Mouse (Mus musculus) embryonic facial prominence, embryonic 14.5 days (tissue): Measurements from ENCODE around the gene Nfyc. TPM values are rescaled to one million over a fixed set of nuclear protein-coding genes. Genes with fewer than 3 reads are reported as not detected.

ENCODE experiments used
- ATAC-seq: fragments of 200-750 bp; cut with Nextera tagmentation; 2 replicates; pipeline ENCODE4 v1.8.0; 2017; ENCODE audit warnings: low read depth, moderate number of reproducible peaks, moderate TSS enrichment
- DNase-seq: peaks from one replicate; pipeline ENCODE4 v3.0.0-alpha.2; 2015; ENCODE audit warnings: low spot score
- H3K27ac ChIP-seq: fragments of 300-500 bp; sonication (generic); replicated peaks from 2 replicates; pipeline ENCODE4 v1.5.1; 2014; ENCODE audit warnings: low read depth, mild to moderate bottlenecking, low read length, moderate library complexity
- H3K27me3 ChIP-seq: fragments of 300-500 bp; sonication (generic); replicated peaks from 2 replicates; pipeline ENCODE4 v1.6.1; 2014; ENCODE audit warnings: low read length; ENCODE audit not compliant: control insufficient read depth, insufficient read depth
- H3K36me3 ChIP-seq: fragments of 300-500 bp; sonication (generic); 2 replicates; pipeline ENCODE4 v1.6.1; 2014; ENCODE audit warnings: low read length, mixed read lengths; ENCODE audit not compliant: control insufficient read depth, insufficient read depth
- H3K4me1 ChIP-seq: fragments of 300-500 bp; sonication (generic); 2 replicates; pipeline ENCODE4 v1.6.1; 2014; ENCODE audit warnings: antibody characterized with exemption, low read length; ENCODE audit not compliant: control insufficient read depth, insufficient read depth
- H3K4me2 ChIP-seq: fragments of 300-500 bp; sonication (generic); 2 replicates; pipeline ENCODE4 v1.6.1; 2014; ENCODE audit warnings: low read depth, mild to moderate bottlenecking, low read length, moderate library complexity, mixed read lengths
- H3K4me3 ChIP-seq: fragments of 300-500 bp; sonication (generic); 2 replicates; pipeline ENCODE4 v1.5.1; 2014; ENCODE audit warnings: low read depth, mild to moderate bottlenecking, low read length
- H3K9ac ChIP-seq: fragments of 300-500 bp; sonication (generic); 2 replicates; pipeline ENCODE4 v1.6.1; 2014; ENCODE audit warnings: low read depth, mild to moderate bottlenecking, low read length, moderate library complexity, mixed read lengths
- H3K9me3 ChIP-seq: fragments of 300-500 bp; sonication (generic); 2 replicates; pipeline ENCODE4 v1.6.1; 2016; ENCODE audit warnings: low read length; ENCODE audit not compliant: control insufficient read depth
- WGBS: fragments of 180-500 bp; shearing (Covaris S2); extraction: QIAGEN DNeasy Blood & Tissue Kit; methylation state at CpG from one replicate; pipeline ENCODE4 v1.1.7; 2014; 5-methylcytosine and 5-hydroxymethylcytosine counted together
- polyA plus RNA-seq: library from polyadenylated mRNA; unstranded; fragments of >200 nt; fragmentation: Nextera tagmentation; extraction: Ambion mirVana; gene quantifications from 2 replicates; pipeline ENCODE4 v1.2.1, GENCODE M21; 2014

Nfyc gene
- polyA plus RNA-seq, 1 experiment from 2014 or later, result 90.5 TPM

- peaks cover 4% of the 10 kb centered on the region for H3K27me3 ChIP-seq
- H3K4me3 ChIP-seq, result no peak overlapping the region
- no peak overlapping the region for H3K4me2 ChIP-seq
- peaks cover 36% of the 10 kb centered on the region for H3K36me3 ChIP-seq
- no peak for DNase-seq
- no peaks in the 10 kb centered on the region for H3K4me1 ChIP-seq
- no peaks in the 10 kb centered on the region for H3K9me3 ChIP-seq
- H3K27ac ChIP-seq, result no peak overlapping the region
- H3K9ac ChIP-seq, result no peak overlapping the region
- WGBS, result 60% methylated on average over 5 of the region's 5 CpGs
- no peak for ATAC-seq
Observed at GRCm38 (mm10) chr4:120755801-120756200, 75.6 kb downstream of the Nfyc start.

DNA sequence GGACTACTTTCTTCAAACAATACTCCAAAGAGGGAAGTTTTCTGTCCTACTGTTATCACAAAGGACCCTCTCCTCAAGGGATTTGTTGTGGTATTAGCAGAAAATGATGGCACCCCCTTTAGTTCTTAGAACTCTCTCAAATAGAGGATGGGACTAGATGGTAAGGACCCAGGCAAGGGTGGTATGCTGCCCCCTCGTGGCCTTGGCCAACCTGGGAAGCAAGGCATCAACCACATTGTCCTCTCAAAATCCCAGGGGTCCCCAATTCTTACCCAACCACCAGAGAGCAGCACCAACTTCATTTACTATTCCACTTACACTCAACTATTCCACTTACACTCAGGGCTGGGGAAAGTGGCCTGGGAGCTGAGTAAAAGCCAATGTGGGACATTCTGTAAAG is 76.1 kb downstream of the Nfyc start:
- ATAC-seq, result peak; percentile 68
- WGBS, result 0% methylated on average over 1 of the region's 1 CpGs
- peak; percentile 66 for DNase-seq

DNA sequence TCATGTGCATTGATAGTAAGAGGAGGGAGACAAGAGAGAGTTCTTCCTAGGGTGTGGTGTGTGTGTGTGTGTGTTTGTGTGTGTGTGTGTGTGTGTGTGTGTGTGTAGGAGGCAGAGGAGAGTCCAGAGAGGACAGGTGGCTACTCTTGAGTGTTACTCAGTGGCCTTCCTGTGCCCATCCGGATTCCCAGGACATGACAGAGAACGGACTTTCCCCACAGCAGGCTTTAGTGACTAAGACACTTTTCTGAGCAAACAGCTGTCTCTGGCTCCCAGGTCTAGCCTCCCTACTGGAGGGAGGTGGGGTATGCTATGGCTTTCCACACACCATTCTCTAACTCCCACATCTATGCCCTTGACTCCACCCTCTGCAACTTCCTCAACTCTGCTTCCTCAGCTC is 81.8 kb downstream of the Nfyc start:
- H3K9me3 ChIP-seq, result no peaks in the 10 kb centered on the region
- H3K36me3 ChIP-seq, result no peaks in the 10 kb centered on the region
- H3K4me2 ChIP-seq, result no peak overlapping the region
- no peak for DNase-seq
- H3K9ac ChIP-seq, result no peak overlapping the region
- no peak for ATAC-seq
- whole genome bisulfite sequencing, result 23% methylated on average over 2 of the region's 2 CpGs
- H3K4me3 ChIP-seq, result no peak overlapping the region
- peaks cover 58% of the 10 kb centered on the region for H3K27me3 ChIP-seq
- peaks cover 3% of the 10 kb centered on the region; the same call in 1 of the 2 replicates for H3K4me1 ChIP-seq
- no peak overlapping the region for H3K27ac ChIP-seq

More for the DNA sequence above, 76.1 kb downstream of the Nfyc start:
- H3K4me1 ChIP-seq, result no peaks in the 10 kb centered on the region
- peaks cover 31% of the 10 kb centered on the region for H3K36me3 ChIP-seq
- no peak overlapping the region for H3K4me2 ChIP-seq
- no peaks in the 10 kb centered on the region for H3K9me3 ChIP-seq
- H3K27me3 ChIP-seq, result peaks cover 5% of the 10 kb centered on the region
- H3K4me3 ChIP-seq, result no peak overlapping the region
- H3K9ac ChIP-seq, result no peak overlapping the region
- no peak overlapping the region for H3K27ac ChIP-seq

DNA sequence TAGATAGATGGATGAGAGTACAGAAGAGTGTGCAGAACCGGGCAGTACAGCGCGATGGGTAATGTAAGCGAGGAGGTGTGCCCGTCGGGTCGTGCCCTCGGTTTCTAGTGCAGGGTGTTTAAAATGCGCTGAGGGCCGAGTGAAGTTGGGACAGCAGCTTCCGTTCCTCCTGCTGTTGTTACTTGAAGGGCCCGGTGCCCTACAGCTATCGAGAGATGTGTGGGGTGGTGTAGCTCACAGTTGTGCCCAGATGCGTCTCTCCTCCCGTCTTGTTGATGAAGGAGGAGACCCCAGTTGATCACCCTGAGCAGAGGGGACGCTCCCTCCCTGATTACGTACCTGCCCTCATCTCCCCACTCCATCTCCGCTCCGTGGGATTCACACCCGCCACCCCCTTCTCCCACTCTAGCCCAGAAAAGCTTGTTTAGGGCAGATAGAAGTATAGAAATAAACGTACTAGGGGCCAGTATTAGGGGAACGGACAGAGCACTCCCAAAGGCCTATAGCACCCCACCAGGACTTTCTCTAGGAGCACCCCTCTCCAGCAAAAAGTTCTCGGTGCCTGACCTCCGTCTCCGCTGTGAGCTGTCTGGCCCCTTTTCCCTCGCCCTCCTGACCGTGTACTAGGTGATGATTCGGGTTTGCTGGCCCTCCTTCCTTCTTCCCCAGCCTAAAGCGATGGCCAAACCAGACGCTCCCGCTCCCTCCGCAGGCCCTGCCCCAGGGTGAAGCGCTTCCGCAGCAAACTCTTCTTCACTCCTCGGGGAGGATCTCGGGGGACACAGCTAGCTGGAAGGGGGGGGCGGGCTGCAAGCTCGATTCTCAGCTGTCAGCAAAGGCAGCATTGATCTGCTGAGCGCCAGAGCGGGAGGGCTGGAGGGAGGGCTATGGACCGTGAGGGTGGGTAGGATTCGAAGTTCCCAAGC is 83.2 kb downstream of the Nfyc start, which contains the start of gene Kcnq4:
Kcnq4 (minus strand) TSS at position 672 of the 926 bp plus-strand sequence.
- ATAC-seq, result no peak

GRCm38 (mm10) chr4:120747243-120747792 is 84.1 kb downstream of the Nfyc start:
- Histone ChIP-seq H3K9me3 (no peaks in the 10 kb centered on the region), H3K36me3 (no peaks in the 10 kb centered on the region), H3K4me2 (peak overlapping the region; percentile 100), H3K4me1 (peaks cover 3% of the 10 kb centered on the region; the same call in 1 of the 2 replicates), H3K9ac (peak overlapping the region; percentile 65), H3K27me3 (peaks cover 58% of the 10 kb centered on the region), H3K4me3 (peak overlapping the region; percentile 73), H3K27ac (no peak overlapping the region)
- DNase-seq (peak; percentile 25), ATAC-seq (peak; percentile 55)
- under 1% methylated on average over 29 of the region's 75 CpGs for WGBS

More for the DNA sequence above, 83.2 kb downstream of the Nfyc start, which contains the start of gene Kcnq4:
- peak within 1 kb of the TSS; percentile 100 for H3K4me2 ChIP-seq
- peak within 1 kb of the TSS; percentile 65; the same call in 1 of the 2 replicates for H3K9ac ChIP-seq
- H3K4me3 ChIP-seq, result peak within 1 kb of the TSS; percentile 73
- no peak for DNase-seq
- WGBS, result 4% methylated on average over 33 of the region's 42 CpGs
- peaks cover 3% of the 10 kb centered on the region; the same call in 1 of the 2 replicates for H3K4me1 ChIP-seq
- H3K9me3 ChIP-seq, result no peaks in the 10 kb centered on the region
- H3K36me3 ChIP-seq, result no peaks in the 10 kb centered on the region
- H3K27ac ChIP-seq, result no peak within 1 kb of the TSS
- H3K27me3 ChIP-seq, result peaks cover 58% of the 10 kb centered on the region

- H3K27ac ChIP-seq, result no peak overlapping the region
- no peaks in the 10 kb centered on the region for H3K36me3 ChIP-seq
- H3K4me1 ChIP-seq, result peaks cover 3% of the 10 kb centered on the region; the same call in 1 of the 2 replicates
- ATAC-seq, result peak; percentile 78
- WGBS, result 13% methylated on average over 9 of the region's 53 CpGs
- peak; percentile 17 for DNase-seq
- H3K9me3 ChIP-seq, result no peaks in the 10 kb centered on the region
- H3K27me3 ChIP-seq, result peaks cover 56% of the 10 kb centered on the region
- peak overlapping the region; percentile 100 for H3K4me2 ChIP-seq
- peak overlapping the region; percentile 65 for H3K9ac ChIP-seq
- H3K4me3 ChIP-seq, result peak overlapping the region; percentile 73
Observed at GRCm38 (mm10) chr4:120746552-120747150, 84.7 kb downstream of the Nfyc start.

DNA sequence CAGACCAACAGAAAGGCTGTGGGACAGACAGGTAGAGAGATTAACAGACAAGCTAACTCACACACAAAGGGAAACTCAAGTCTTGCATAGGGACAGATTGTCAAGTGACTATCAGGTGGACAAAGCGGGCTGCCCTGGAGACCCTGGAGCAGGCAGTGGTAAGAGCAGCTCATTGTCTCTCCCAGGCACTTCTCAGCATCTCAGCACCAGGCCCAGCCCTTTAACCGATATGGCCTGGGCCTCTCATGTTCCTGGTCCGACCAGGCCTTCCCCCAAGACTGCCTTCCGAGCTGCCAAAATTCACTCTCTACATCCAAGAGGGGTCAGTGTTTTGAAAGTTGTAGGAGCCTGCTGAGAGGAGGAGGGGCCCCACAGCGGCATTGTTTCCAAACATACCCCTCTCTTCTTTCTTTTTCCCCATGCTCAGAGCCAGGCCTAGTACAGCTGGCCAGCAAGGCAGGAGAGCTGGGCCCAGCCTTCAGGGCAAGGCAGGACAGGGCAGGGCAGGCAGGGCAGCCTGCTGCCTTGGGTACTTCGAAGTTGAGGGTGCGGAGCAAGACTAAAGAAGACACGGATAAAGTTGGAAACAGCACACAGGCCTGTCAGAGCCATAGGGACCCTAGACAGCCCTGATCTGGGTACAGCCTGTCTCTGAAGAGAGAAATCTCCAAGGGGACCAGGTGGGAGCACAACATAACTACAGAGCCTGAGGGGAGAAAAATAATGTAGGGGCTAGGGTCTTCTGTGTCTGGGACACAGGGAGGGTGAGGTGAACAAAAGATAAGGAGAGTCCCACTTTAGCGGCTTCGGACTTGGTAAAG is 85.4 kb downstream of the Nfyc start:
- DNase-seq, result peak; percentile 13
- peak overlapping the region; percentile 100 for H3K4me2 ChIP-seq
- 33% methylated on average over 10 of the region's 10 CpGs for WGBS
- no peak for ATAC-seq
- H3K9me3 ChIP-seq, result no peaks in the 10 kb centered on the region
- peaks cover 3% of the 10 kb centered on the region; the same call in 1 of the 2 replicates for H3K4me1 ChIP-seq
- H3K27ac ChIP-seq, result no peak overlapping the region
- no peaks in the 10 kb centered on the region for H3K36me3 ChIP-seq
- H3K4me3 ChIP-seq, result peak overlapping the region; percentile 73
- H3K9ac ChIP-seq, result no peak overlapping the region
- peaks cover 53% of the 10 kb centered on the region for H3K27me3 ChIP-seq

- H3K27ac ChIP-seq, result no peak overlapping the region
- ATAC-seq (no peak), DNase-seq (no peak)
- peaks cover 36% of the 10 kb centered on the region for H3K27me3 ChIP-seq
- WGBS, result 60% methylated on average over 3 of the region's 3 CpGs
- peaks cover 3% of the 10 kb centered on the region; the same call in 1 of the 2 replicates for H3K4me1 ChIP-seq
- no peak overlapping the region for H3K9ac ChIP-seq
- no peak overlapping the region for H3K4me2 ChIP-seq
- H3K36me3 ChIP-seq, result no peaks in the 10 kb centered on the region
- H3K9me3 ChIP-seq, result no peaks in the 10 kb centered on the region
- no peak overlapping the region for H3K4me3 ChIP-seq
Observed at GRCm38 (mm10) chr4:120743636-120744035, 87.7 kb downstream of the Nfyc start.
